Mouse (Mus musculus) right cerebral cortex, postnatal 10 days (tissue): ENCODE results near the gene Twnk.
A peak's percentile ranks its signal among the peaks of the same experiment; 100 is the strongest.
"Not testable (repeated sequence)": the region's sequence is repeated elsewhere in the genome, so short reads cannot be mapped to it uniquely, and the experiment has no call there.

Experiments used
- DNase-seq, 2 experiments: peaks; one replicate each; pipeline ENCODE4 v3.0.0; 2021; ENCODE audit warnings: low spot score in 2 of 2

The Twnk gene

DNA sequence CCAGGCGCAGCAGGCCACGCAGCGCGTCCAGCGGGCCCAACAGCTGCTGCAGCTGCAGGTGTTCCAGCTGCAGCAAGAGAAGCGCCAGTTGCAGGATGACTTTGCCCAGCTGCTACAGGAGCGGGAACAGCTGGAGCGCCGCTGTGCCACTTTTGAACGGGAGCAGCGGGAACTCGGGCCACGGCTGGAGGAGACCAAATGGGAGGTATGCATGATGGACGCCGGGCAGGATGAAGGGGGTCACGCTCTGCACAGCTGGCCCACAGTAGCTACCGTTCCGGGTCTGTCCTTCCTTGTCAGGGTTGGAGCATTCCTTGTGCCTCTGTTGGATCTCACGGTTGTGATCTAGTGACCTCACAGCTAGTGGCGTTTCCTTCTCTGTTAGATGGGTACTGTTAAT is 19.3 kb downstream of the Twnk start:
- DNase-seq = no peak

DNA sequence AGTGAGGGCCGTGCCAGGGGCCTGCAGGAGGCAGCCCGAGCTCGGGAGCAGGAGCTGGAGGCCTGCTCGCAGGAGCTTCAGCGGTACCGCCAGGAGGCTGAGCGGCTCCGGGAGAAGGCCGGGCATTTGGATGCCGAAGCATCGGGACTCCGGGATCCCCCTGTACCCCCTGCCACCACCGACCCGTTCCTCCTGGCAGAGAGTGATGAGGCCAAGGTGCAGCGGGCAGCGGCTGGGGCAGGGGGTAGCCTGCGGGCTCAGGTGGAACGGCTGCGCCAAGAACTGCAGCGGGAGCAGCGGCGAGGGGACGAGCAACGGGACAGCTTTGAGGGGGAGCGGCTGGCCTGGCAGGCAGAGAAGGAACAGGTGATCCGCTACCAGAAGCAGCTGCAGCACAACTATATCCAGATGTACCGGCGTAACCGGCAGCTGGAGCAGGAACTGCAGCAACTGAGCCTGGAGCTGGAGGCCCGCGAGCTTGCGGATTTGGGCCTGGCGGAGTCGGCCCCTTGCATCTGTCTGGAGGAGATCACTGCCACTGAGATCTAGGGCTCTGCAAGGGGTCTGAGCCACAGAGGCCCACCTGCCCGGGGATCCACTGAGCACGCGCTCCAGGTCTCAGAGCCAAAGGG is 20.6 kb downstream of the Twnk start:
- DNase-seq = no peak

- DNase-seq = no peak
These were observed 21.7 kb downstream of the Twnk start for GRCm38 (mm10) chr19:45026958-45027670.

- no peak for DNase-seq
These were observed 22.4 kb downstream of the Twnk start for GRCm38 (mm10) chr19:45027848-45028247.

- no peak for DNase-seq
These were observed 23.3 kb downstream of the Twnk start for GRCm38 (mm10) chr19:45028746-45029145.

GRCm38 (mm10) chr19:45029571-45029970 is 24.1 kb downstream of the Twnk start:
- DNase-seq = no peak

DNA sequence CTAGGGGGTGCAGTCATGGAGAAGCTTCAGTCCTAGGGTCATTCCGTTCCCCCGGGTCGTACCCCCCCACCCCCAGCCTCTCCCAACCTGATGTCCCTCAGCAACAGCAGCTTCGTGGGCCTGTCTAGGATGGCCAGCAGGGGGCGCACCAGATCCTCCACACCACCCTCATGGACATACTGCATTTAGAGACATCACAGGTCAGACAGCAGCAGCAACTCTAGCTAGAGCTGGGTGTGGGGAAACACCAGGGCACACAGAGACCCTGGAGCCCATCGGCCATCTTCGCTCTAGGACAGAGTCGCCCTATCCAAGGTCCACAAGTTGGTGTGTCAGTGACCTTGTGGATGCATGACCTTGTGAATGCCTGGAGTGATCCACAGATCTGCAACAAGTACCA is 24.6 kb downstream of the Twnk start:
- no peak for DNase-seq

- peak; percentile 83 to 88 for DNase-seq
These were observed 25.6 kb downstream of the Twnk start for GRCm38 (mm10) chr19:45030746-45031693.

GRCm38 (mm10) chr19:45031780-45032179 is 26.3 kb downstream of the Twnk start:
- peak; percentile 76 to 80 for DNase-seq

DNA sequence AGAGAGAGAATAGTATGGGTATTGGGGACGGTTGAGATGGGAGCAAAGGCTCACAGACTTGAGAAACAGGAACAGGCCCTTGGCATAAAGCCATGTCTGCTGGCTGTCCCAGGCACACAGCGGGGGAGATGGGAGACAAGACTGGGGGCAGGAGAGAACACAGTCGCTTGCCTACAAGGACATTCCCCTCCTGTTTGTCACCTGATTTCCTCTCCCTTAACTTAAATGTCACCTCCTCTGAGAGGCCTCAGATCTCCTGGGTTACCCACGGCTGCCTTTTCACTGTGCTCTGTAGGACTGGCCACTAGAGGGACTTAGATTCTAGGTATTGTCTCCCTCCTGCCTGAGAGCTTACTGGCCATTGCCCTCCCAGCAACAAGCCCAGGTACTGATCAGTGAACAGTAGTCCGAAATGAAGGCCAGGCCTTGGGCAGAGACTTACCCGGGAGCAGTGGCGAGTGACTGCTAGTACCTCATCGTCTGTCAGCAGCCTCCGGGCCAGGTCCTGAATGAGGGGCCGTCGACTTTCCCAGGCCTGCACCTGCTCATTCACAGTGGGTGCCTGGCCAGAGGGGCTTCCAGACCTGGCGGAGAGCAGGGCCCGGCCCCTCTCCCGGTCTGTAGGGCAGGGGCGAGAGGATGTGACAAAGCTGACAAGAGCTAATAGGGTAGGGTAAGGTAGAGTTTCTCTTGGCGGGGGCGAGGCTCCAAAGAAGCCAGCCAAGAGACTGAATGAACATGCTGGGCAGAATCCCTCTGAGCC is 27.3 kb downstream of the Twnk start:
- DNase-seq = no peak

GRCm38 (mm10) chr19:45036867-45037266 is 31.4 kb downstream of the Twnk start:
- no peak for DNase-seq

DNA sequence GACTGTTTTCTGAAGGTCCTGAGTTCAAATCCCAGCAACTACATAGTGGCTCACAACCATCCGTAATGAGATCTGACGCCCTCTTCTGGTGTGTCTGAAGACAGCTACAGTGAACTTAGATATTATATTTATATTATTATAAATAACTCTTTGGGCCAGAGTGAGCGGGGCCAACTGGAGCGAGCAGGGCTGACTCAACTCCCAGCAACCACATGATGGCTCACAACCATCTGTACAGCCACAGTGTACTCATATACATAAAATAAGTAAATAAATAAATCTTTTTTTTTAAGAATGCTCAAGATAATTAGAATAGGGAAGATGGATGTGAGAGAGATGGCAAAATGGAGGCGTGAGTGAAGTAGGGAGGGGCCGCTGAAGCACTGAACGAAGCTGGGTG is 32.7 kb downstream of the Twnk start:
- not testable (repeated sequence) for DNase-seq

DNA sequence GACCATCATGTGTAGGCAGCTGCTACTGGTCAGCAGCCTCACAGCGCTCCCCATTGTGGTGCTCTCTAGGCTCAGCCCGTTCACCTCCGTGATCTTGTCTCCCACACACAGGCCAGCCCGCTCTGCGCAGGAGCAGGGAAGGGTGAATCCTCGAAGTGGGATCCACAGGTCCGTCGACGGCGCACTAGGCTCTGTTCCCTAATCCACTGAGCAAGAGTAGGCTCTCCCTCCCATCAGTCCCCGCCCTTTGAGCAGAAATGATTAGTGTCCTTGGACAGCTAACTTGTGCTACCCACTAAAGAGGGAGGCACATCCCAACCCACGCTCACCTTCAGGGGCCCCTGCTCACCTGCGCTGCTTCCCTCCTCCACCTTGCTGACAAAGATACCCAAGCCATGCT is 34.8 kb downstream of the Twnk start:
- DNase-seq = no peak

- DNase-seq = peak in 1 of 2 experiments; percentile 38
These were observed 39.0 kb downstream of the Twnk start for GRCm38 (mm10) chr19:45044389-45044927.

DNA sequence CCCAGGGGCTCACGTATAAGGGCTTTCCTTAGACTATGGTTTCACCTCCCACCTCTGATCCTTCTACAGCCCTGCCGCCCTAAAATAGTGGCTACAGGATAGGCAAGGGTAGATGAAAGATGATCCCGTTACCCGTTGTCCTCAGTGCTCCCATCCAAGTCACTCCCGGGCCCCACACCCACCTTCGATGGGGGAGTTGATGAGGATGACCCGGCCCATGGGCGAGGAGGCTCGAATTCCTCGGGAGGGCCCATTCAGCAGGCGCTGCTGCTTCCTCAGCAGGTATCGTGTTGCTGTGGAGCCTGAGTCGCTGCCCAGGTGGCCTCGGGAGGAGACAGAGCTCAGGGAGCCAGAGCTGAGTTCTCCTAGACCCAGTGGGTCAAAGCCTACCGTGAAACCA is 39.8 kb downstream of the Twnk start:
- DNase-seq = no peak

GRCm38 (mm10) chr19:45045651-45046050 is 40.2 kb downstream of the Twnk start, which contains the start of gene Pdzd7:
Pdzd7 (minus strand) TSS chr19:45045717.
- DNase-seq = no peak

DNA sequence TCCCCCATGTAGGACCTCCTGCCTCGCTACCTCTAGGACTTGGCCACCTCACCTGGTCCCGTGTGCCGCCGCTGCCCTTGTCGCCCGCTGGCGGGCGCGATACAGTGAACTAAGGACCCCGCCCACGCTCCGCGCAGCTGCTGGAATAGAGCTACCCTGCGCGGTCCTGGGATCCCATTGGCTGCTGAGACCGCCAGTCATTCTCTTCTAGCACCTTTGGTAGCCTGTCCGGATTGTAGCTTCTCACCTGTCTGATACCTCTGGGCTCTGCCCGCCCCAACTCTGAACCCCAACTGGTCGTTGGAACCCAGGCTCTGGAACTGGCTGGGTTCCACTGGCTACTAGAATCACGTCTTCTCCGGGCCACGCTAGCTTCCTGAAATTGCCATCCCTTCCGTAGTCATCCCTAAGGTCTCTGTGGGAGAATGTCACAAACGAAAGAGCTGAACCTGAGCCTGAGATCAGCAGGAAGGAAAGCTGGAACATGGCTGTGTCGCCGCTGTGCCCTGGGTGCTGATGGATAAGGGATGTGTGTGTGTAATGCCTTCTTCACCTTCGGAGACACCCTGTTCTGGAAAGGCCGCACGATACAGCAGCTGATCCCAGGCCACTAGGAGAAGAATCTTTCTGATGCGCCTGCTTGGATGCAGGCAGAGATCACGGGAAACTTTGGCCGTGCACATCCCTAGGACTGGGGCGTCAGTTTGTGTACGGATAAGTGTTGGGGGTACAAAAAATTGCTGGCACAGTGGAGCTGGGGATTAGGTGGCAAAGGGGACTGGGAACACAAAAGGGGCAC is 41.3 kb downstream of the Twnk start:
- peak; percentile 93 to 96 for DNase-seq

DNA sequence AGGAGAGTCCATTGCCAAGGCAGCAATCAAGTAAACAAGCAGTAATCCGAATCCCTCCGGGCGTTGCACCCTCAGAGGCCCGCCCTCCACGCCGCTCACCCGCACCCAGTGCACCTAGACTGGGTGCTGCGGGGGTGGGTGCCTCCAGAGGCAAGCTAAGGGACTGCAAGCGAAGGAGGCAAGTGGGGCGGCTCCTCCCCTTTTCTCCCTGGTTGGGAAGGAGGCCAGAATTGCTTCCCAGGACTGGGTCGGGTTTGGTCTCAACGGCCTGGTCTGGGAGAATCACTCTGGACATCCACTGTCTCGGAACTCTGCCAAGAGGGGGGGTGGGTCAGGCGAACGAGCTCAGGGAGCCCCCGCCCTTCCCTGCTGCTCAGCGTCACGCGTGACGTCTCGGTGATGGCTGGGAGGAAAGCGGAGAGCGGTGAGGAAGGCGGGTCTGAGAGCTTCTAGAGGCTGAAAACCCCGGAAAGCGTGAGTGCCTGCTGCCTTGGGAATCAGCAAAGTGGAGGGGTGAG is 42.0 kb downstream of the Twnk start, which contains the start of gene Sfxn3:
Gene Sfxn3, plus strand, starts transcription at position 87 of the 518 bp plus-strand sequence.
- peak; percentile 96 to 97 for DNase-seq

GRCm38 (mm10) chr19:45047935-45048643 is 42.6 kb downstream of the Twnk start:
- peak; percentile 79 to 92 for DNase-seq
